Mouse (Mus musculus): ENCODE data around the gene Kif21a. TPM values are rescaled to one million over a fixed set of nuclear protein-coding genes. Genes with fewer than 3 reads are reported as not detected.

The Kif21a gene
- total RNA-seq, 2 experiments from 2014 or later: 16.6 to 18.1 TPM

DNA sequence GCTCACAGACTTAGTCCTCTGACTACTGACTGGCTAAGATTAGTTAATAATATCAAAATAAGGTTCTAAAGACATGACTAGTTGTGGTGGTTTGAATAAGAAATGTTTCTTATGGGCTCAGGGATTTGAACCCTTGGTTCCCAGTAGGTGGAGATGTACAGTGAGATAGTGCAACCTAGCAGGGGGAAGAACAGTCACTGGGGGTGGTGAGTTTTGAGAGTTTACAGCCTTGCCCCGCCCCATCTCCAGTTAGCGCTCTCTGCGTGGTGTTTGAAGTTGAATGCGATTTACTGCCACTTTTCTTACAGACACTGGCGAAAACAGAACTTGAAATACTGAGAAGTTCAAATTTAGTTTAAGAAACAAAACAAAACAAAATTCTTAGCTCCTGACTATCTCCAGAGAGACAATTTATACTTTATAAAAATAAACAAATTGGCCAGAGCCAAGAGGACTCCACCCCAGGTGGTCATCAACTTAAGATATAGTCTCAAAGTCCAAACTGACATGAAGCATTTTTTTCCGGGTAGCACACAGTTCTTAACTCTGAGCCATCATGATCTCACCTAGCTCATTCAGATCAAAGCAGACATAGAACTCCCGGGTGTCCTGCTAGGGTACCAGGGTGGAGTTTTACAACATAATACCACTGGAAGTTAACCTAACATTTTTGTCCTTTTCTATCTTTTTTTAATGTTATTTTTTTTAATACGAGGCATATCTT is 88.8 kb downstream of the Kif21a start:
- no peak for DNase-seq (ENCODE audit: low spot score in 2 of 2)

- DNase-seq (ENCODE audit: low spot score in 2 of 2): no peak
These were observed 98.4 kb downstream of the Kif21a start for GRCm38 (mm10) chr15:90951383-90951782.

GRCm38 (mm10) chr15:90938469-90938868 is 111.3 kb downstream of the Kif21a start:
- DNase-seq (ENCODE audit: low spot score in 2 of 2): no peak

DNA sequence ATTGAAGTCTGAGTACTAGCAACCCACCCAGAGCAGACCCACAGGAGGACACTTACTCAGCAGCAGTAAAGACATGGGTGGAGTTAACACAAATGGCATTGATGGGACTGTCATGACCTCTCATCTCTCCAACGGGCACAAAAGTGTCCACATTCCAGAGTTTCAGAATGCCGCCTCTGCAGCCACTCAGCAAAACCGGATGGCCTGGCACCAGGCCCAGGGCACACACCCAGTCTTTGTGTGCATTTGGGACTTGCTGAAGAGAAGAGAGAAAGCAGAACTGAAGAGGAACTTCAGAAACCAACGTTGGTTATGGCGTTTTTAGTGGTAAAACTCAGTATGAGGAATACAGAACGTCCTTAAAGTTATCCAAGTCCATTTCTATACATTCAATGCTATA is 114.2 kb downstream of the Kif21a start:
- no peak for DNase-seq (ENCODE audit: low spot score in 2 of 2)

- DNase-seq (ENCODE audit: low spot score in 2 of 2): no peak
These were observed 118.3 kb downstream of the Kif21a start for GRCm38 (mm10) chr15:90931451-90931850.

DNA sequence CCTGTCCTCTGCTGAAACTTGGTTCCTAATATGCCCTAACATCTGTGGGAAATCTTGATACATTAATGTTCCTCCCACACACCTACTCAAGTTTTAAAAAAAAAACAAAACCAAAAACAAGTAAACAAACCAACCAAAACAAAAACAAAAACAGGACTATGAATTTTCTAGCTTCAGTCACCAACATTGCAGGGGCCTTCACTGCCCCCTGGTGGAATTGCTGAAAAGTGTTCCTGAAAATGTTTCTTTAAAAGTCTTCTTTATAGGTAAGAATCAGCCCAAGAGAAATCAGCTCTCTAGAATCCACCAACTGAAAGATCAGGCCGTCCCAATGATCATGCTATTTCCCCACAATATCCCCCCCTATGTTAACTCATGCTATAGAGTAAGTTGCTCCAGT is 120.7 kb downstream of the Kif21a start:
- no peak for DNase-seq (ENCODE audit: low spot score in 2 of 2)

GRCm38 (mm10) chr15:90896480-90896879 is 153.3 kb downstream of the Kif21a start:
- no peak for DNase-seq (ENCODE audit: low spot score in 2 of 2)

GRCm38 (mm10) chr15:90887466-90887865 is 162.3 kb downstream of the Kif21a start:
- DNase-seq (ENCODE audit: low spot score in 2 of 2): no peak

Other genes with a start within 250 kb of the Kif21a start
- 10 to 100 TPM; 11.5 to 55.6 TPM for gene Abcd2, start 141.9 kb upstream of the Kif21a start, total RNA-seq (2021)
- not detected for gene CN725425, start 149.5 kb upstream of the Kif21a start, total RNA-seq (2021)